Mouse (Mus musculus): ENCODE data around the gene Actl9. TPM values are rescaled to one million over a fixed set of nuclear protein-coding genes. Genes with fewer than 3 reads are reported as not detected.

The Actl9 gene
- polyA plus RNA-seq, 1 experiment, result 0.09 TPM

DNA sequence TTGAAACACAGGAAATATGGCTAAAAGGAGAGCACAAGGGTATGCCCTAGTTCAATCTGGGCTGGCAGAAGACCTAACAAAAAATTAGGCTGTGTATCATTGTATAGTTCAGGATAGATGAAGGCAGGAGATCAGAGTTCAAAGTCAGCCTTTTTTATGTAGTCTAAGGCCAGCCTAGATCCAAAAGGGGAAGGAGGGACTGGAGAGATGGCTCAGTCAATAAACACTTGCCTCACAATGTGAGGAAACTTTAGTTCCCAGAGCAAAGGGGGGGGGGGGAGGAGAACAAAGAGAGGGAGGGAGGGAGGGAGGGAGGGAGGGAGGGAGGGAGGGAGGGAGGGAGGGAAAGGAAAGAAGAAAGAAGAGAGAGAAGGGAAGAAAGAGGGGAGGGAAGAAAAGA, 8.5 kb downstream of the Actl9 start:
- H3K27me3 ChIP-seq (ENCODE audit: control insufficient read depth, insufficient read depth, low read length), result no peaks in the 10 kb centered on the region
- H3K4me3 ChIP-seq (ENCODE audit: extremely low read depth, insufficient read depth, insufficient read length), result no peak overlapping the region
- H3K27ac ChIP-seq (ENCODE audit: insufficient read depth, low read length), result no peak overlapping the region
- DNase-seq (ENCODE audit: low read depth in 1 of 2, low spot score in 2 of 2), result no peak
- no peak for TF ChIP-seq POLR2A (IDR thresholded peaks at IDR 0.05; ENCODE audit: low read depth, low read length)
- H3K36me3 ChIP-seq (ENCODE audit: control insufficient read depth, insufficient read depth, low read length), result no peaks in the 10 kb centered on the region
- no peaks in the 10 kb centered on the region for H3K4me1 ChIP-seq (ENCODE audit: control insufficient read depth, insufficient read depth, insufficient read length)

DNA sequence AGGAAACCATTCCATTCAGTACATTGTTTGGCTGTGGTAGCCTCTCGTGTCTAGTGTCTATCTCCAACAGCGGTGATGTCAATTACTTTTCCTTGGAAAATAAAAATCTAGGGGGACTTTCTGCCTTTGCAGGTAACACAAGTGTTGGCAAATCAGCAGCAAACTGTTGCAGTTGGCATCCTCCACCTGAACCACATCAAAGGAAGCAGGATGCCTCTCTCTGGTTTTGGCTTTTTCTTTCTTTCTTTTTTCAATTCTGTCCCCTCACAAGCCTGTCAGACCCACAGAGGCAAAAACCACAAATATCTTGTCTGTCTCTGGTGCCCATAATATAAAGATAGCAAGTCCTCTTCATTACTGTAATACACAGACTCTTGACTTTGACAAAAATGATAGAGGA, 23.9 kb downstream of the Actl9 start:
- H3K36me3 ChIP-seq (ENCODE audit: control insufficient read depth, insufficient read depth, low read length), result no peaks in the 10 kb centered on the region
- H3K27ac ChIP-seq (ENCODE audit: insufficient read depth, low read length), result no peak overlapping the region
- 0 out of 2 replicates have a peak, but pooled peaks cover 1% of the 10 kb centered on the region for H3K27me3 ChIP-seq (ENCODE audit: control insufficient read depth, insufficient read depth, low read length)
- TF ChIP-seq CTCF (IDR thresholded peaks at IDR 0.05; ENCODE audit: extremely low read depth, insufficient read depth, insufficient read length, insufficient replicate concordance) (no peak), POLR2A (IDR thresholded peaks at IDR 0.05; ENCODE audit: low read depth, low read length) (no peak)
- H3K4me1 ChIP-seq (ENCODE audit: control insufficient read depth, insufficient read depth, insufficient read length), result no peaks in the 10 kb centered on the region; the same call in 1 of the 2 replicates
- 84% methylated on average over 2 of the region's 2 CpGs for WGBS
- no peak overlapping the region for H3K4me3 ChIP-seq (ENCODE audit: extremely low read depth, insufficient read depth, insufficient read length)
- no peak for DNase-seq (ENCODE audit: low read depth in 1 of 2, low spot score in 2 of 2)

DNA sequence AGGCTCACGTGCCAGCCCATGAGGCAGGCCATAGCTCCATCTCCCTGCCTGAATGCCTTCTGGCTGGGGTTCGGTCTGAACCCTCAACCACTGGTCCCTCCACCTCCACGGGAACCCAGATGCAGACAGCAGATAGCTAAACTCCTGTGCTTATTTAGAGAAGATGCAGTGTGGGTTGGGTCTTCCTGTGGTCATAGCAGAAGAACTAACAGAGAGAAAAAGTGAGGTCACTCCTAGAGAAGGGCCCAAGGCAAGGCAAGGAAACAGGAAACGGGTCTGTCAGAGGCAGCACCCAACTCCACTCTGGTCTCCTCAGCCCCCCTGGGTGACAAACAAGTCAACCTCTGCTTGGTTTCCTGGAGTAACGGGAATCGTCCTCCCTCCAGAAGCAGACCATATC, 38.5 kb downstream of the Actl9 start:
- H3K4me3 ChIP-seq (ENCODE audit: extremely low read depth, insufficient read depth, insufficient read length), result no peak overlapping the region
- H3K27me3 ChIP-seq (ENCODE audit: control insufficient read depth, insufficient read depth, low read length), result no peaks in the 10 kb centered on the region
- H3K4me1 ChIP-seq (ENCODE audit: control insufficient read depth, insufficient read depth, insufficient read length), result no peaks in the 10 kb centered on the region
- WGBS, result 33% methylated on average over 6 of the region's 6 CpGs
- no peak for DNase-seq (ENCODE audit: low read depth in 1 of 2, low spot score in 2 of 2)
- no peaks in the 10 kb centered on the region for H3K36me3 ChIP-seq (ENCODE audit: control insufficient read depth, insufficient read depth, low read length)
- TF ChIP-seq POLR2A (IDR thresholded peaks at IDR 0.05; ENCODE audit: low read depth, low read length), result no peak
- no peak for TF ChIP-seq CTCF (IDR thresholded peaks at IDR 0.05; ENCODE audit: extremely low read depth, insufficient read depth, insufficient read length, insufficient replicate concordance)
- no peak overlapping the region for H3K27ac ChIP-seq (ENCODE audit: insufficient read depth, low read length)

Other genes with a start within 250 kb of the Actl9 start
- gene Olfr239, start 241.6 kb upstream of the Actl9 start, polyA plus RNA-seq (2012; rRNA removed), result not detected in 2 replicates
- gene Olfr1564, start 211.2 kb upstream of the Actl9 start, polyA plus RNA-seq (2012; rRNA removed), result not detected in 2 replicates
- gene Zfp955a, start 177.8 kb upstream of the Actl9 start, polyA plus RNA-seq (2012; rRNA removed), result 0.38 and 0.44 TPM in 2 replicates
- gene Olfr63, start 168.2 kb upstream of the Actl9 start, polyA plus RNA-seq (2012; rRNA removed), result not detected in 2 replicates
- gene Zfp955b, start 143.4 kb upstream of the Actl9 start, polyA plus RNA-seq (2012; rRNA removed), result 0.86 and 0.92 TPM in 2 replicates
- 0.58 and 0.78 TPM in 2 replicates for gene Zfp81, start 74.0 kb upstream of the Actl9 start, polyA plus RNA-seq (2012; rRNA removed)
- 0.92 and 1.1 TPM in 2 replicates for gene Zfp101, start 38.3 kb upstream of the Actl9 start, polyA plus RNA-seq (2012; rRNA removed)
- gene Adamts10, start 91.3 kb downstream of the Actl9 start, polyA plus RNA-seq (2012; rRNA removed), result 97.2 and 110 TPM in 2 replicates
- gene Myo1f, start 122.8 kb downstream of the Actl9 start, polyA plus RNA-seq (2012; rRNA removed), result 24.4 and 28.6 TPM in 2 replicates
- 69.8 and 83.5 TPM in 2 replicates for gene Zfp414, start 196.2 kb downstream of the Actl9 start, polyA plus RNA-seq (2012; rRNA removed)
- 3.1 and 4.5 TPM in 2 replicates for gene Pram1, start 205.2 kb downstream of the Actl9 start, polyA plus RNA-seq (2012; rRNA removed)

Measured in spleen, adult 2 months (tissue).